Mouse (Mus musculus): ENCODE results near the gene Gsc2. TPM values are rescaled to one million over a fixed set of nuclear protein-coding genes. Genes with fewer than 3 reads are reported as not detected.
"Not testable (repeated sequence)": the region's sequence is repeated elsewhere in the genome, so short reads cannot be mapped to it uniquely, and the experiment has no call there.

The Gsc2 gene
- polyA plus RNA-seq (2012; rRNA removed), result 0.10 TPM in 1 of 2 replicates, not detected in the other

- DNase-seq (ENCODE audit: low read depth), result no peak
These were observed at the start of gene Gsc2 for GRCm38 (mm10) chr16:17914307-17915249. TSS of gene Gsc2 (minus strand) at chr16:17915059.

- DNase-seq (ENCODE audit: low read depth), result no peak
These were observed 47.2 kb upstream of the Gsc2 start for GRCm38 (mm10) chr16:17962091-17962490.

GRCm38 (mm10) chr16:17956052-17956638, 41.3 kb upstream of the Gsc2 start:
- not testable (repeated sequence) for DNase-seq (ENCODE audit: low read depth)

GRCm38 (mm10) chr16:17951618-17952017, 36.8 kb upstream of the Gsc2 start:
- DNase-seq (ENCODE audit: low read depth), result no peak

GRCm38 (mm10) chr16:17950068-17950467, 35.2 kb upstream of the Gsc2 start:
- no peak for DNase-seq (ENCODE audit: low read depth)

GRCm38 (mm10) chr16:17949421-17949877, 34.6 kb upstream of the Gsc2 start:
- no peak for DNase-seq (ENCODE audit: low read depth)

GRCm38 (mm10) chr16:17945081-17945831, 30.4 kb upstream of the Gsc2 start:
- no peak for DNase-seq (ENCODE audit: low read depth)

GRCm38 (mm10) chr16:17943466-17943865, 28.6 kb upstream of the Gsc2 start:
- DNase-seq (ENCODE audit: low read depth), result no peak

GRCm38 (mm10) chr16:17939255-17939751, 24.4 kb upstream of the Gsc2 start:
- no peak for DNase-seq (ENCODE audit: low read depth)

GRCm38 (mm10) chr16:17938821-17939220, 24.0 kb upstream of the Gsc2 start:
- DNase-seq (ENCODE audit: low read depth), result no peak

GRCm38 (mm10) chr16:17938187-17938586, 23.3 kb upstream of the Gsc2 start:
- no peak for DNase-seq (ENCODE audit: low read depth)

- DNase-seq (ENCODE audit: low read depth), result no peak
These were observed 21.9 kb upstream of the Gsc2 start for GRCm38 (mm10) chr16:17936776-17937175.

- DNase-seq (ENCODE audit: low read depth), result no peak
These were observed 19.6 kb upstream of the Gsc2 start for GRCm38 (mm10) chr16:17934445-17934910.

GRCm38 (mm10) chr16:17933594-17934444, 19.0 kb upstream of the Gsc2 start:
- DNase-seq (ENCODE audit: low read depth), result no peak

GRCm38 (mm10) chr16:17931906-17932460, 17.1 kb upstream of the Gsc2 start:
- DNase-seq (ENCODE audit: low read depth), result no peak

- DNase-seq (ENCODE audit: low read depth), result no peak
These were observed 14.8 kb upstream of the Gsc2 start for GRCm38 (mm10) chr16:17929631-17930030.

GRCm38 (mm10) chr16:17929211-17929610, 14.4 kb upstream of the Gsc2 start:
- no peak for DNase-seq (ENCODE audit: low read depth)

GRCm38 (mm10) chr16:17928627-17929104, 13.8 kb upstream of the Gsc2 start:
- DNase-seq (ENCODE audit: low read depth), result no peak

- DNase-seq (ENCODE audit: low read depth), result no peak
These were observed 13.3 kb upstream of the Gsc2 start, which contains the start of gene Slc25a1 for GRCm38 (mm10) chr16:17928087-17928580. TSS of gene Slc25a1 (minus strand) at chr16:17928219.

Measured in gonadal fat pad, adult 2 months (tissue).